Mouse (Mus musculus) adrenal gland, adult 2 months (tissue): ENCODE results near the gene Mrgpre. TPM values are rescaled to one million over a fixed set of nuclear protein-coding genes. Genes with fewer than 3 reads are reported as not detected.
A peak's percentile ranks its signal among the peaks of the same experiment; 100 is the strongest.

ENCODE experiments used
- DNase-seq: peaks from one replicate; pipeline ENCODE4 v3.0.0; 2021
- polyA plus RNA-seq: library from polyadenylated mRNA; depleted of rRNA; stranded (reverse); fragments of >200 nt; gene quantifications from 2 replicates; pipeline ENCODE4 v1.2.3, GENCODE M21; 2012
- total RNA-seq, 2 experiments: library from RNA; stranded (reverse); gene quantifications; 2 replicates each; pipeline ENCODE4 v1.2.3; 2021

Gene Mrgpre
- total and polyA plus RNA-seq, 3 experiments: 1.7 to 3.2 (median 2.5) TPM

GRCm38 (mm10) chr7:143777375-143777774, 6.9 kb downstream of the Mrgpre start:
- peak; percentile 30 for DNase-seq

GRCm38 (mm10) chr7:143776137-143776536, 8.2 kb downstream of the Mrgpre start:
- no peak for DNase-seq

- DNase-seq: peak; percentile 34
These were observed 14.8 kb downstream of the Mrgpre start for GRCm38 (mm10) chr7:143769461-143769860.

GRCm38 (mm10) chr7:143768267-143768666, 16.0 kb downstream of the Mrgpre start:
- no peak for DNase-seq

GRCm38 (mm10) chr7:143766893-143767292, 17.4 kb downstream of the Mrgpre start, which contains the start of gene Mrgprg:
Gene Mrgprg (minus strand): TSS chr7:143766993.
- DNase-seq: no peak

- no peak for DNase-seq
These were observed 19.3 kb downstream of the Mrgpre start for GRCm38 (mm10) chr7:143764876-143765530.

GRCm38 (mm10) chr7:143763794-143764193, 20.5 kb downstream of the Mrgpre start:
- DNase-seq: no peak

- DNase-seq: no peak
These were observed 25.3 kb downstream of the Mrgpre start for GRCm38 (mm10) chr7:143758956-143759355.

GRCm38 (mm10) chr7:143757696-143758095, 26.6 kb downstream of the Mrgpre start:
- DNase-seq: peak; percentile 14

- DNase-seq: peak; percentile 86
These were observed 27.3 kb downstream of the Mrgpre start for GRCm38 (mm10) chr7:143757027-143757390.

GRCm38 (mm10) chr7:143756125-143757026, 27.9 kb downstream of the Mrgpre start, which contains the start of gene Osbpl5:
Gene Osbpl5 (minus strand): TSS chr7:143756985.
- DNase-seq: no peak

GRCm38 (mm10) chr7:143755357-143756124, 28.8 kb downstream of the Mrgpre start:
- DNase-seq: peak; percentile 45

- peak; percentile 60 for DNase-seq
These were observed 30.1 kb downstream of the Mrgpre start for GRCm38 (mm10) chr7:143753990-143754715.

- peak; percentile 46 for DNase-seq
These were observed 31.7 kb downstream of the Mrgpre start for GRCm38 (mm10) chr7:143752606-143753005.

- peak; percentile 29 for DNase-seq
These were observed 32.2 kb downstream of the Mrgpre start for GRCm38 (mm10) chr7:143752056-143752455.

- no peak for DNase-seq
These were observed 32.9 kb downstream of the Mrgpre start for GRCm38 (mm10) chr7:143751380-143751779.

- DNase-seq: no peak
These were observed 35.3 kb downstream of the Mrgpre start for GRCm38 (mm10) chr7:143749045-143749444.

- peak; percentile 88 for DNase-seq
These were observed 36.0 kb downstream of the Mrgpre start for GRCm38 (mm10) chr7:143748041-143748868.

- DNase-seq: no peak
These were observed 43.6 kb downstream of the Mrgpre start for GRCm38 (mm10) chr7:143740653-143741052.
